Comparison of ENCODE assay signal across 13 mouse cellular contexts in the genomic region with DNA sequence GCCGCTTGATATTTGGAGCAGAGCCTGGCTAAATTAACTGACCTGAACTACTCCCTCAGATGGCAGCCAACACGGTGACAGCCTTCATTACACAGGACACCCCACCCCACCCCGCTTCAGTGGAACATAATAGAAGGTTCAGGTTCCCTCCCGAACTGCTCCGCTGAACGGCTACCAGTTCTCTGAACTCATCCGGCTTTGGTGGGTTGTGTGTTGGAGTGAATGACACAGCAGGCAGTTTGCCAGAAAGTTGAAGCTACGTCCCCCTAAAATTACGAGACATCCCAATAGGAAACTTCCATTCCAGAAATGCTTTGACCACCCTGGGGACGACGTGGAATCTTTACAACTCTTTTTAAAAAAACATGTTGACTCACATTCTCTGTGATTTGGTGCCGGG. TPM values are rescaled to one million over a fixed set of nuclear protein-coding genes. Genes with fewer than 3 reads are reported as not detected.
DNase-seq lines count a peak whose midpoint lies in the region; ATAC-seq and TF ChIP-seq lines count a peak whose summit lies in the region.
"Had no signal": no experiment of that assay in that cellular context is flagged by ENCODE, and none has a peak within 500 bp of the region (broad histone marks: within the 10 kb centered on the region; RNA-seq: fewer than 3 reads in every experiment).

No protein-coding gene starts in this region.

- 0 out of 2 replicates have a peak overlapping the region, but pooled peaks have one; percentile 9 for H3K4me2 ChIP-seq in forebrain, embryonic 15.5 days (replicated peaks)
- H3K4me2 ChIP-seq: hindbrain, embryonic 12.5 days had no signal

- intact Hi-C loops in gastrocnemius, adult 2 months (cut with DNase I): no loop called here
- intact Hi-C loops in gastrocnemius, postnatal 36 days (cut with DNase I): no loop called here

- peak; percentile 81; the same call in 1 of the 2 replicates for ATAC-seq in forebrain, embryonic 15.5 days (replicated peaks)
- ATAC-seq: midbrain, embryonic 16.5 days had no signal

- 0 out of 2 replicates have a peak, but pooled peaks cover 3% of the 10 kb centered on the region for H3K36me3 ChIP-seq in forebrain, embryonic 15.5 days
- H3K36me3 ChIP-seq in midbrain, embryonic 10.5 days: peaks cover 14% of the 10 kb centered on the region

- H3K4me1 ChIP-seq in forebrain, embryonic 15.5 days: peaks cover 10% of the 10 kb centered on the region
- peaks cover 2% of the 10 kb centered on the region; the same call in 1 of the 2 replicates for H3K4me1 ChIP-seq in midbrain, embryonic 10.5 days

- no peak overlapping the region for H3K9ac ChIP-seq in forebrain, embryonic 15.5 days (replicated peaks)
- H3K9ac ChIP-seq: hindbrain, embryonic 12.5 days had no signal

- H3K27ac ChIP-seq in gastrocnemius, adult 2 months: no peak overlapping the region
- no peak overlapping the region for H3K27ac ChIP-seq in forebrain, embryonic 15.5 days (replicated peaks)
- H3K27ac ChIP-seq in midbrain, embryonic 10.5 days (replicated peaks): no peak overlapping the region

- 19% methylated on average over 12 of the region's 12 CpGs for WGBS in forebrain, embryonic 15.5 days
- 62% methylated on average over 12 of the region's 12 CpGs for WGBS in midbrain, embryonic 10.5 days

- H3K9me3 ChIP-seq in forebrain, embryonic 15.5 days: no peaks in the 10 kb centered on the region
- H3K9me3 ChIP-seq in midbrain, embryonic 10.5 days (replicated peaks): no peaks in the 10 kb centered on the region; the same call in 1 of the 2 replicates
- H3K9me3 ChIP-seq: hindbrain, embryonic 12.5 days had no signal

- peak; percentile 26 for DNase-seq in gastrocnemius, adult 2 months
- no peak for DNase-seq in gastrocnemius, postnatal 36 days
- DNase-seq in kidney, postnatal 4 days: peak; percentile 30 to 51
- no peak for DNase-seq in kidney, postnatal 25 days
- DNase-seq in adrenal gland, postnatal 25 days: no peak
- DNase-seq in midbrain, embryonic 10.5 days (ENCODE audit: low spot score): no peak
- DNase-seq in left cerebral cortex, adult 11 months (ENCODE audit: low spot score): no peak
- DNase-seq: adrenal gland, adult 8-10 months; B cell, adult 2 months; spleen, adult 18-20 months had no signal

- no peaks in the 10 kb centered on the region for H3K27me3 ChIP-seq in forebrain, embryonic 15.5 days
- H3K27me3 ChIP-seq in midbrain, embryonic 10.5 days (ENCODE audit: low read depth, poor library complexity, severe bottlenecking): no peaks in the 10 kb centered on the region
- H3K27me3 ChIP-seq: hindbrain, embryonic 12.5 days had no signal

- no peak for TF ChIP-seq CTCF in gastrocnemius, adult 2 months (IDR thresholded peaks at IDR 0.05)

- H3K4me3 ChIP-seq in gastrocnemius, adult 2 months: peak overlapping the region; percentile 26; the same call in 1 of the 2 replicates
- no peak overlapping the region for H3K4me3 ChIP-seq in forebrain, embryonic 15.5 days
- no peak overlapping the region for H3K4me3 ChIP-seq in midbrain, embryonic 10.5 days
- H3K4me3 ChIP-seq: hindbrain, embryonic 12.5 days had no signal

RNA-seq across cellular contexts. Expression of a gene that starts 53.8 kb away (rescaled TPM):
- total RNA-seq in gastrocnemius, adult 2 months (2021): 10 to 100 TPM; 45.3 to 63.2 TPM
- 10 to 100 TPM; 47.8 to 53.1 TPM for total RNA-seq in gastrocnemius, postnatal 36 days (2021)
- polyA plus RNA-seq in forebrain, embryonic 15.5 days (2015; fragmentation: Nextera tagmentation; extraction: Ambion mirVana): 75.9 and 79.1 TPM in 2 replicates
- total RNA-seq in adrenal gland, postnatal 25 days (2021): 66.3 and 73.6 TPM in 2 replicates
- polyA plus RNA-seq in midbrain, embryonic 10.5 days (2016; fragmentation: Nextera tagmentation; extraction: Ambion mirVana): 58.1 and 61.7 TPM in 2 replicates

Comparison
In these comparisons a context has a peak if more than half of its experiments do, and no peak if none do; other contexts are left out.
1. DNase-seq: peak in gastrocnemius, adult 2 months (single experiment) and kidney, postnatal 4 days (2 of 2); none in gastrocnemius, postnatal 36 days (0 of 2), kidney, postnatal 25 days (0 of 2), adrenal gland, postnatal 25 days (single experiment), midbrain, embryonic 10.5 days (single experiment) and left cerebral cortex, adult 11 months (single experiment).